Mouse (Mus musculus) c-Kit-negative CD71-positive TER-119-positive erythroid progenitor cells, embryonic 14.5 days (primary cell): ENCODE results near the gene Hcfc2.

Experiments
- DNase-seq: peaks from one replicate; pipeline ENCODE4 v3.0.0-alpha.2; 2013; ENCODE audit warnings: low read depth, low spot score

Hcfc2 gene

DNA sequence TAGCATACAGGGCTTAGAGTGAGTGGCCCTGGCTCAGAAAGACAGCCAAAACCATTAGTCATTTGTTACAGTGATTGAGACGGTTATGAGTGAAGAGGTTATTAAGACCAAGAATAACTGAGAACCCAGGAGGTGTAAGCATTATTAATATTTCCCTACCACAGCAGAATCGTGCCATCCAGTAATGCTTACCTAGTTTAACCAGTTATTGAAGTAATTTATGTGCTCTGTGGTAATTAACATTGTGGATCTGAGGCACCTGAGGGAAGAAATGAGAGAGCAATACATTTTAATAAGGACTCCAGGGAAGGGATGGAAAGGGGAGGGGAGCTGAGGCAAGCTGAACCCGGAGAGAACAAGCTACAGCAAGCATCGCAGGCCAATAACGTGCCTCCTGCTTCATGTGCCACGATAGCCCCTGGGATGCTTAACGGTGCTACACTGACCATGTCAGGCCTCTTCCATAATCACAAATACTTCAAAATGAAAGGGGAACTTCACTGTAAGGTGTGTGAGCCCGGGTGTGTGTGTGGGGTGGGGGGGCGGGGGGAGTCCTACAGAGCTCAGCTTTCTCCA lies 75.7 kb downstream of the Hcfc2 start:
- no peak for DNase-seq

DNA sequence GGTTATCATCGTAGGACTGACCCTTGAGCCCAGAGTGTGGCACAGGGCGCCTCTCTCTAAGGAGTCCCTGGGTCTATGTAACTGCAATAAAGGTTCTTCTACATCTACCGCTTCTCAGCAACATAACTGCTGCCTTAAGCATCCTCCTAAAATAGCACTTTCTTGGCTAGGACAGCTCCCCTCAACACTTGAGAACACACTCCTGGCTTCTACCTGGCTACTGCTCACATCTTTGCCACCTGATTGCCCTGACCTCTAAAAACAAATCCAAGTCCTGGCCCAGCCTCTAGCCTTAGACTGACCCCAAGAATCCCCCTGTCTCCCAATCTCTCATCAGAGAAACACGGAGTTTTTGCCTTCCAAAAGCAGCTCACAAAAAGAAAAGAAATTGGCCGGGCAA lies 78.9 kb downstream of the Hcfc2 start:
- no peak for DNase-seq

DNA sequence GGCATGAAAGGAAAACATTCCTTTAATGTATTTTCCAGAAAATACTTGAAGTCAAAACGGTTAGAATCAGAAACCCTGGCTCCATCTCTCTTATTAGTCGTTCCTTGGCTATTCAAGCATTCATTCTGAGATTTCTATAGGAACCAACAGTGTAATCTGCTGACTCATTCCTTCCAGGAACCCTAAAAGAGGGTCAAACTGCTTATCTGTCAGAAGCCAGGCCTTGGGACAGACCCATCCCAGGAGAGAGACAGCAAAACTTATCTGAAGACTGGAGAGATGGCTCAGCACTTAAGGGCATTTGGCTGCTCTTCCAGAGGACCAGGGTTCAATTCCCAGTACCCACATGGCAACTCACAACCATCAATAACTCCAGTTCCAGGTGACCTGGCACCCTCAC lies 81.1 kb downstream of the Hcfc2 start:
- DNase-seq: peak; percentile 71

DNA sequence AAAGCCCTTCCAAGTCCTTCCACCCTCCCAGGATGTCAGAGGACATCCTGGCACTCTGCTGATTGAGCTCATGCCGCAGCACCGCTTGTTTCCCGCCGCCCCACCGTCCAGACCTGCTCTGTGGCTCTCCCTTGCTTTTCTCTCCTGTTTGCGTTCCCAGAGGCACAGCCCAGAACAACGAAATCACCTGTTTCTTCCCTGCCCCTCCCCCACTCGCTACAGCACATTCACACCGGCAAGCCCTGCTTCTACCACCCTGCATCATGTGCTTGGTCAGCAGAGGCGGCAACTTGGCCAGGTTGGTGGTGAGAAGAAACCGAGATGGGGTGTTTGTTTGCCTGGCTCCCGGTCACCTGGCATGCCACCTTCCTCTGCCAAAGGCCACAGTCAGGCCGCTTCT lies 81.9 kb downstream of the Hcfc2 start:
- no peak for DNase-seq

GRCm38 (mm10) chr10:82778791-82779549 lies 83.0 kb downstream of the Hcfc2 start:
- DNase-seq: no peak

DNA sequence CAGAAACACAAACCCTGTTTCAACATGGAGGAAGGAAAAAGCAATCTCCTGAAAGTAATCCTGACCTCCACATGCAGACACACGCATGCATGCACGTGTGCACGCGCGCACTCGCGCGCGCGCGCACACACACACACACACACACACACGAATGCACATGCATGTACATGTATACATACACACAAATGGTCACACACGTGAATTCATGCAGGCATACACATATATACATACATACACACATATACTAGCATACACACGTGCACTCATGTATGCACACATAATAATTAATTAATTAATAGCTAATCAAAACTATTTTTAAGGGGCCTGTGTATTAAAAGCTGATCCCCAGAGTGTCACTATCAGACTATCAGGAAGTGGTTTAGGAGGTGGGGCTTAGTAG lies 83.9 kb downstream of the Hcfc2 start:
- DNase-seq: no peak

GRCm38 (mm10) chr10:82780322-82780721 lies 84.4 kb downstream of the Hcfc2 start:
- peak; percentile 48 for DNase-seq

DNA sequence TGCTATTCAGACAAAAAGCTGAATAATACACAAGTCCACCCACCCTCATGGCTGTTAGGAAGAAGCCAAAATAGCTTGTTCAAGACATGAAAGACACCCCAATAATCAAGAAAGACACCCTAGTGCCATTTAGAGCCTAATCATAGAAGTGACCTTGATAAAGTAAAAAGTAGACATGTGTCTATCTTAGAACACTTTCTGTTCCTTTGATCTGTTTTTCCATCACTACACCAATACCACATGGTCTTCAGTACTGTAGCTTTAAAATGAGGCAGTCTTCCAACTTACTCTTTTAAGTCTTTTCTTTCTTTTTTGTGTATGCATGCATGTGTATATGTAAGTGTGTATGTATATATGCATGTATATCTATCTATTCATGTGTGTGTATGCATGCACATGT lies 84.9 kb downstream of the Hcfc2 start:
- DNase-seq: no peak

DNA sequence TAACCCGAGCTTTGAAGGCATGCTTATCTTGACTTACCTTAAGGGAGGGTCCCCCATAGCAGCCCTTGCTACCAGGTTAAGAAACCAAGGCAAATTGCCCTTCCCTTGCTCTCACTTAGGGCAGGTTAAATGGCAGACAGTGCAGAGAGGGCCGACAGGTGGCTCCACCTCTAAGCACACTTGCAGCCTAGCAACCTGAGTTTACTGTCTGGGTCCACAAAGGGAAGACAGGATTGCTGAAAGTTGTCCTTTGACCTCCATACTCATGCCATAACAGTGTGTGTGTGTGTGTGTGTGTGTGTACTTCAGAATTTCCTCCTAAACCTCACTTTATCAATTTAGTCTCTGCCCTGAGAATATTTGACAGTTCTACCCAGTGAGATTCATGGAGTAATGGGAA lies 86.5 kb downstream of the Hcfc2 start:
- DNase-seq: no peak

DNA sequence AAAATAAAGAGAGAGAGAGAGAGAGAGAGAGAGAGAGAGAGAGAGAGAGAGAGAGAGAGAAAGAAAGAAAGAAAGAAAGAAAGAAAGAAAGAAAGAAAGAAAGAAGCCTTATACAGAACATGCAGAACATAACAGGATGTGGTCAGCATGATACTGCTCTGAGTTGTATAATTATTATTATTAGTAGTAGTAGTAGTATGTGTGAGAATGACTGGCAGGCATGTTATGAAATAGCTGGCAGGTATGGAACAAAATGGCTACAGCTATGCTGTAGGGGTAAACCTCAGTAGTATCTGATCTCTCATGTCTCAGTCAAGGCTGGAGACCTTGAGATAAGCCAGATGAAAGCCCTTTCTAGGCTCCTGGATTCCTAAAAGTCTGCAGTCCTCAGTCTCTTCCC lies 93.2 kb downstream of the Hcfc2 start:
- no peak for DNase-seq

DNA sequence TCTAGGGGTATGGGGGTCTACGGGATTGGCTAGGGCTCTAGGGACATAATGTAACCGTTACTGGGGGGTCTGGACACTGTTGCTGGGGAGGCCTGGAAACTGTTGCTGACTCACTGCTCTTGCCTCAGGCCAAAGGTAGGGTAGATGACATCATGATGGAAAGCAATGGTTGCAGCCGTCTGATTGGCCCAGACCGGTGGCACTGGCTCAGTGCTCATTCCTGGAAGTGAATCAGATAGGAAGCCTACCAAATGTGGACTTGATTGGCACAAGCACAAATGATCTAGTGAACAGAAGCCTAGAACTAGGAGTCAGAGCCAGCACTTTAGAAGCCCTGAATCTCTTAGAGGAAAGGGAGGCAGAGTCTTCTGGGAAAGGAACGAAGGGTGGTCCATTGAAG lies 94.5 kb downstream of the Hcfc2 start:
- no peak for DNase-seq

- DNase-seq: no peak
These were observed 95.8 kb downstream of the Hcfc2 start for GRCm38 (mm10) chr10:82791713-82792112.
